ENCODE assay signal across 21 mouse cellular contexts in the genomic region with DNA sequence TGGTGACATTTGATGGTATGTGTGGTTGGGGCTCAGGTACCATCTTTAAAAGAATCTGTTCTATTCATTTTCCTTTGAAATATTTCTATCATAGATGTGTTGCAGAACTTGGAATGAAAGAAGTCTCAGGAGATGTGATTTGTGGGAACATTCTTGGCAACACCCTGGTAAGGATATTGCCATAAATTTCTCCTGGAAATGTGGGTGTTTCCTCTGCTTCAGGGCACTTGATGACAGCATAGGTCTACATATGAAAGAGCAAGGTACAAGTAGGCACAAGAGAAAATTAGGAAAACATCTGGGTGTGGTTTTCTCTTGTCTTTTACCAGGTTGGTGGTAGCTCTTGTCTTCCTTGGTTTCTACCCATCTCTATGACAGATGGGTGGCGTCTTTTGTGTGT.
"Had no signal": no experiment of that assay in that cellular context is flagged by ENCODE, and none has a peak within 500 bp of the region (broad histone marks: within the 10 kb centered on the region; RNA-seq: fewer than 3 reads in every experiment).

No protein-coding gene starts in this region.

- DNase-seq: gastrocnemius, postnatal 10 days; gastrocnemius, postnatal 25 days; heart, adult 18-20 months; heart, postnatal 10 days; heart, postnatal 4 days; kidney, adult 18-20 months; kidney, adult 8-10 months; kidney, postnatal 10 days; kidney, postnatal 36 days; layer of hippocampus, adult 9-11 months; left cerebral cortex, postnatal 4 days had no signal

- H3K4me3 ChIP-seq: heart, embryonic 10.5 days; heart, embryonic 12.5 days; hindbrain, embryonic 10.5 days; hindbrain, embryonic 12.5 days; intestine, embryonic 15.5 days; limb, embryonic 13.5 days; limb, embryonic 15.5 days; liver, embryonic 12.5 days had no signal

- H3K27ac ChIP-seq: heart, embryonic 10.5 days; hindbrain, embryonic 10.5 days; hindbrain, embryonic 12.5 days; hindbrain, embryonic 14.5 days; intestine, embryonic 15.5 days; limb, embryonic 13.5 days; limb, embryonic 15.5 days; liver, embryonic 12.5 days; liver, embryonic 14.5 days had no signal
